Mouse (Mus musculus): ENCODE data around the gene Ly6g6f.

DNA sequence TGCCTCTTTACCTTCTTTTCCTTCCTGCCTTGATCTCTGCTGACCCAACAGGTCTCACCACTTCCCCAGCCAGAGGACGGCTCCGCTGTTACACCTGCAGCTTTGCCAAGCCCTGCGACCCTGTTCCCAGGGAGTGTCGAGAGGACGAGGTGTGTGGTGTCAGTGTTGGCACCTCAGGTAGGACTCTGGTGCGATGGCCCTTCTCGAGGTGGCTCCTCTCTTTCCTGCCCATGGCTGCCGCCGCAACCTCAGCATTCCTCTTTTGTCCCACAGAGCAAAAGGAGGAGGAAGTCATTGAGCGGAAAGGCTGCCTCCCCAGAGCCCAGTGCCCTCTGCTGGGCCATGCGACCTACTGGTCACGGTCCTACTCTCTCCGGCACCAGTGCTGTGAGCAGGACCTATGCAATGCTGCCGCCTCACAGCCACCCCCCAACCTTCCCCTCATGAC lies 7.6 kb downstream of the Ly6g6f start, which contains the start of gene Ly6g6d:
- peak; percentile 75 for TF ChIP-seq CTCF (IDR thresholded peaks at IDR 0.05; ENCODE audit: low read depth)
- no peak for TF ChIP-seq EP300 (optimal IDR thresholded peaks at IDR 0.05)

Data from stomach, postnatal 0 days (tissue).